Comparison of ENCODE assay signal across 17 mouse cellular contexts in the genomic region with DNA sequence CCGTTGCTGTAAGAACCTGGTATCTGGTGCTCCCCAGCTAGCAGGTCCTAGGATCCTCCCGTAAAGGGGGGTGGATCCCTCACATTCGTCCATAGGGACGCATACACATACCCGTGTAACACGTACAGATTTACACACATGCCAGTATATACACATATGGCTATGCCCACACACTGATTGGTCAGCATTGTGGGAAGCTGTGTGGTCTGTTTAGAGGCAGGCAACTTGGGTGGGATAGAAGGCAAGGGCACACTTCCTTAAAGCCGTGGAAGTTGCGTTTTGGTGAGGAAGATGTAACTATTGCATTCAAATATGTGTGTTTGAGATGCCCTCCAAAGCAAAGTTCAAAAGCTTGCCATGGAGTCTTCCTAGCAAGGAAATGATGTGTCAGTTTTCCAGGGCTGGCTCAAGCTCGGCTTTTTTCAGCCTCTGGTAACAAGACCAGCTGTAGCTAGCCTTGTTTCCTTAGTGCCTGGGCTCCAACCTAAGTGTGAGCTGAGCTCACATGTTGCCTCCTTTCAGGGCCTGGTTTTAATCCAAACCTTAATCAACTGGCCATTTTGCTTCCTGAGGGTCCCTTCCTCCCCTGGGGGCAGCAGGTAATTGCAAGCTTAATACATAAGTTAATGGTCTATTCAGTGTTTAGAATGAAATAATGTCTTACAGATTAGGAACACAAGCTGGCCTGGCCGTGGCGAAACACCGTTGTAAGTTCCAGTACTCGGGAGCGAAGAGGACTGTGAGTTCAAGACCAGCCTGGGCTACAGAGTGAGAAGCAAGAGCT.
"Had no signal": no experiment of that assay in that cellular context is flagged by ENCODE, and none has a peak within 500 bp of the region (broad histone marks: within the 10 kb centered on the region; RNA-seq: fewer than 3 reads in every experiment).

No protein-coding gene starts in this region.

- H3K4me1 ChIP-seq: liver, embryonic 15.5 days had no signal

- H3K36me3 ChIP-seq: kidney, embryonic 15.5 days; liver, embryonic 15.5 days; midbrain, embryonic 15.5 days; neural tube, embryonic 13.5 days; stomach, embryonic 15.5 days had no signal

- DNase-seq: kidney, adult 2 months; kidney, postnatal 4 days; lung, adult 2 months; lung, postnatal 36 days; right cerebral cortex, postnatal 14 days; thymus, adult 2 months; thymus, postnatal 36 days had no signal

- H3K27ac ChIP-seq: kidney, embryonic 15.5 days; liver, embryonic 15.5 days; midbrain, embryonic 15.5 days; neural tube, embryonic 13.5 days; stomach, embryonic 15.5 days had no signal

- H3K4me2 ChIP-seq: kidney, embryonic 15.5 days; liver, embryonic 11.5 days; liver, embryonic 15.5 days; midbrain, embryonic 11.5 days; midbrain, embryonic 15.5 days; neural tube, embryonic 13.5 days; stomach, embryonic 15.5 days had no signal

- ATAC-seq: intestine, embryonic 16.5 days; lung, postnatal 0 days had no signal

- H3K27me3 ChIP-seq: liver, embryonic 15.5 days; megakaryocyte, embryonic 14.5 days; stomach, embryonic 15.5 days had no signal

- H3K9ac ChIP-seq: kidney, embryonic 15.5 days; liver, embryonic 15.5 days; midbrain, embryonic 15.5 days; neural tube, embryonic 13.5 days; stomach, embryonic 15.5 days had no signal

- H3K4me3 ChIP-seq: kidney, embryonic 15.5 days; liver, embryonic 15.5 days; megakaryocyte, embryonic 14.5 days; midbrain, embryonic 15.5 days; neural tube, embryonic 13.5 days; stomach, embryonic 15.5 days had no signal

- H3K9me3 ChIP-seq: kidney, embryonic 15.5 days; liver, embryonic 15.5 days; midbrain, embryonic 15.5 days; neural tube, embryonic 13.5 days; stomach, embryonic 15.5 days had no signal
